Mouse (Mus musculus): Measurements from ENCODE around the gene Srd5a3.

GRCm38 (mm10) chr5:76127584-76128316 lies 12.3 kb upstream of the Srd5a3 start:
- TF ChIP-seq CTCF (IDR thresholded peaks at IDR 0.05; ENCODE audit: borderline replicate concordance, control insufficient read depth, extremely low read depth, insufficient read depth, low read length, poor library complexity) (no peak), POLR2A (IDR thresholded peaks at IDR 0.05; ENCODE audit: control insufficient read depth, extremely low read depth, insufficient read depth, low read length, poor library complexity) (no peak)

Data from thymus, adult 2 months (tissue).